Mouse (Mus musculus) intestine, postnatal 0 days (tissue): ENCODE data around the gene Gm42417. TPM values are rescaled to one million over a fixed set of nuclear protein-coding genes. Genes with fewer than 3 reads are reported as not detected.
A peak's percentile ranks its signal among the peaks of the same experiment; 100 is the strongest.

ENCODE experiments used
- ATAC-seq: fragments of 200-750 bp; cut with Nextera tagmentation; 2 replicates; pipeline ENCODE4 v1.8.0; 2017; ENCODE audit warnings: mild to moderate bottlenecking, moderate TSS enrichment, moderate library complexity
- H3K27ac ChIP-seq: fragments of 300-500 bp; sonication (generic); 2 replicates; pipeline ENCODE4 v1.5.1; 2014; ENCODE audit warnings: mild to moderate bottlenecking, low read depth, low read length, moderate library complexity
- H3K27me3 ChIP-seq: fragments of 300-500 bp; sonication (generic); replicated peaks from 2 replicates; pipeline ENCODE4 v1.6.1; 2014; ENCODE audit warnings: low read length, mixed read lengths; ENCODE audit not compliant: control insufficient read depth, insufficient read depth
- H3K36me3 ChIP-seq: fragments of 300-500 bp; sonication (generic); 2 replicates; pipeline ENCODE4 v1.6.1; 2014; ENCODE audit warnings: mild to moderate bottlenecking, moderate library complexity; ENCODE audit not compliant: control insufficient read depth, insufficient read depth
- H3K4me1 ChIP-seq: fragments of 300-500 bp; sonication (generic); replicated peaks from 2 replicates; pipeline ENCODE4 v1.6.1; 2014; ENCODE audit warnings: antibody characterized with exemption, low read length, mixed read lengths; ENCODE audit not compliant: control insufficient read depth, insufficient read depth
- H3K4me2 ChIP-seq: fragments of 300-500 bp; sonication (generic); replicated peaks from 2 replicates; pipeline ENCODE4 v1.6.1; 2014; ENCODE audit warnings: low read depth, mild to moderate bottlenecking, moderate library complexity
- H3K4me3 ChIP-seq: fragments of 300-500 bp; sonication (generic); 2 replicates; pipeline ENCODE4 v1.5.1; 2014; ENCODE audit warnings: low read depth, low read length
- H3K9ac ChIP-seq: fragments of 300-500 bp; sonication (generic); 2 replicates; pipeline ENCODE4 v1.6.1; 2014; ENCODE audit warnings: mild to moderate bottlenecking, low read depth, low read length
- H3K9me3 ChIP-seq: fragments of 300-500 bp; sonication (generic); 2 replicates; pipeline ENCODE4 v1.6.1; 2016; ENCODE audit warnings: mixed run types; ENCODE audit not compliant: control insufficient read depth
- CTCF ChIP-seq: sonication (generic); IDR thresholded peaks from 2 replicates; pipeline ENCODE4 v1.5.1; 2016; ENCODE audit warnings: low read depth, mild to moderate bottlenecking, control low read depth, antibody characterized with exemption, moderate library complexity
- WGBS: fragments of 180-500 bp; shearing (Covaris S2); extraction: QIAGEN DNeasy Blood & Tissue Kit; methylation state at CpG from one replicate; pipeline ENCODE4 v1.1.7; 2014; 5-methylcytosine and 5-hydroxymethylcytosine counted together
- microRNA-seq: library from miRNA; unstranded; fragments of <30 nt; microRNA quantifications from one replicate; pipeline ENCODE4, GENCODE M21; 2016
- polyA plus RNA-seq: library from polyadenylated mRNA; unstranded; fragments of >200 nt; fragmentation: Nextera tagmentation; extraction: Ambion mirVana; gene quantifications from 2 replicates; pipeline ENCODE4 v1.2.1, GENCODE M21; 2015

The Gm42417 gene
- polyA plus RNA-seq, 1 experiment from 2014 or later, result 0.22 TPM

- ATAC-seq, result peak; percentile 66
- Histone ChIP-seq H3K4me1 (no peaks in the 10 kb centered on the region), H3K9ac (no peak overlapping the region), H3K4me3 (no peak overlapping the region), H3K9me3 (no peaks in the 10 kb centered on the region), H3K27ac (peak overlapping the region; percentile 46; the same call in 1 of the 2 replicates), H3K27me3 (no peaks in the 10 kb centered on the region), H3K36me3 (peaks cover 7% of the 10 kb centered on the region; the same call in 1 of the 2 replicates), H3K4me2 (no peak overlapping the region)
- TF ChIP-seq CTCF, result no peak
- WGBS, result 41% methylated on average over 4 of the region's 4 CpGs
These were observed 55.4 kb downstream of the Gm42417 start for GRCm38 (mm10) chr1:36483825-36484224.

Small RNAs within 50 kb of the gene (microRNA-seq; reads per million reads assigned to microRNA genes)
- not detected for gene Gm47280

Other genes starting within 250 kb of the Gm42417 start
- 3.6 and 3.7 TPM in 2 replicates for gene Arid5a, start 231.7 kb downstream of the Gm42417 start, polyA plus RNA-seq
- 18.6 and 19.1 TPM in 2 replicates for gene Kansl3, start 170.2 kb downstream of the Gm42417 start, polyA plus RNA-seq
- gene Fer1l5, start 167.1 kb downstream of the Gm42417 start, polyA plus RNA-seq, result 0.13 and 0.17 TPM in 2 replicates
- gene Lman2l, start 94.2 kb downstream of the Gm42417 start, polyA plus RNA-seq, result 10.5 and 11.2 TPM in 2 replicates
- 17.4 and 18.4 TPM in 2 replicates for gene Cnnm4, start 67.8 kb downstream of the Gm42417 start, polyA plus RNA-seq
- 2.5 and 2.6 TPM in 2 replicates for gene Cnnm3, start 27.6 kb downstream of the Gm42417 start, polyA plus RNA-seq
- gene Ankrd23, start 2.5 kb downstream of the Gm42417 start, polyA plus RNA-seq, result 2.1 and 3.8 TPM in 2 replicates
- 15.0 and 18.5 TPM in 2 replicates for gene Ankrd39, start 8.0 kb upstream of the Gm42417 start, polyA plus RNA-seq
- 3.5 and 3.9 TPM in 2 replicates for gene Sema4c, start 18.9 kb upstream of the Gm42417 start, polyA plus RNA-seq
- 0.65 and 0.87 TPM in 2 replicates for gene Fam178b, start 143.8 kb upstream of the Gm42417 start, polyA plus RNA-seq
- gene Cox5b, start 152.0 kb upstream of the Gm42417 start, polyA plus RNA-seq, result 1,149 and 1,162 TPM in 2 replicates
- gene 4933424G06Rik, start 170.7 kb upstream of the Gm42417 start, polyA plus RNA-seq, result not detected in 2 replicates
- 50.3 and 57.0 TPM in 2 replicates for gene Actr1b, start 175.0 kb upstream of the Gm42417 start, polyA plus RNA-seq
- 0.24 and 0.70 TPM in 2 replicates for gene Zap70, start 222.4 kb upstream of the Gm42417 start, polyA plus RNA-seq